18 mouse cellular contexts compared by ENCODE assay signal in the genomic region with DNA sequence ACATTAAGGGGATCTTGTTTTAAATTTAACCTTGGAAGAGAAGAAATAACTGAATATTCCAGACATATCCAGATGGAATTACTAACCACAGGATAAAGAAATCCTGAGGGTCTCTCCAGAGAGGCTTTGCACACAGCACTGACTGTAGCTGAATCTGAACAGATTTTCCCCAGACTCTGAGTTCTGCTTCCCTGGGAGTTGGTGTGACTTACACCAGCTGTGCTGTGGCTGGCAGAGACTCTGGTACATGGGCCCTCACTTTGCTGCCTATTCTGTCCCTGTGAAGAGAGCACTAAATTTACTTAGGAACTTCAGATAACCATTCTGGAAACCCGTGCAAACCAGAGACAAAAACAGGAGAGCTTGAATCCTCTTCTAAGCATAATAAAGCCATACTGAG. TPM values are rescaled to one million over a fixed set of nuclear protein-coding genes. Genes with fewer than 3 reads are reported as not detected.
DNase-seq lines count a peak whose midpoint lies in the region; ATAC-seq and TF ChIP-seq lines count a peak whose summit lies in the region.
"Had no signal": no experiment of that assay in that cellular context is flagged by ENCODE, and none has a peak within 500 bp of the region (broad histone marks: within the 10 kb centered on the region; RNA-seq: fewer than 3 reads in every experiment).

No protein-coding gene starts in this region.

- peak; percentile 37 for DNase-seq in forebrain, embryonic 14.5 days (ENCODE audit: low spot score)
- DNase-seq in forebrain, embryonic 11.5 days (ENCODE audit: low spot score) = no peak
- DNase-seq in frontal cortex, postnatal 36 days (ENCODE audit: low spot score in 2 of 2) = peak; percentile 67 to 88
- DNase-seq in left cerebral cortex, adult 2 months (ENCODE audit: extremely low spot score in 1 of 2, low spot score in 2 of 2) = peak; percentile 46 to 49
- DNase-seq in right cerebral cortex, postnatal 25 days = peak; percentile 72
- no peak for DNase-seq in cerebellum, postnatal 25 days
- DNase-seq in ovary, adult 18-20 months (ENCODE audit: low spot score) = no peak
- DNase-seq in adrenal gland, adult 2 months = no peak
- DNase-seq: adrenal gland, adult 8-10 months; cerebellum, adult 11 months; heart, postnatal 36 days; kidney, postnatal 10 days; lung, embryonic 14.5 days; spleen, adult 18-20 months had no signal

- 59% methylated on average over 1 of the region's 1 CpGs for WGBS in forebrain, embryonic 14.5 days
- WGBS in forebrain, embryonic 11.5 days = 78% methylated on average over 1 of the region's 1 CpGs

- no peak overlapping the region for H3K4me3 ChIP-seq in forebrain, embryonic 14.5 days (ENCODE audit: low read depth, low read length)
- H3K4me3 ChIP-seq in forebrain, embryonic 11.5 days (ENCODE audit: low read depth, low read length) = no peak overlapping the region
- no peak overlapping the region for H3K4me3 ChIP-seq in left cerebral cortex, adult 2 months
- H3K4me3 ChIP-seq: intestine, embryonic 15.5 days had no signal

- intact Hi-C loops in left cerebral cortex, adult 2 months (cut with DNase I) = loop anchor here (2.0 kb wide), 1 partner anchor 64 kb away; no protein-coding TSS in a partner anchor

- H3K9ac ChIP-seq in forebrain, embryonic 14.5 days (ENCODE audit: low read length) = no peak overlapping the region
- no peak overlapping the region for H3K9ac ChIP-seq in forebrain, embryonic 11.5 days (ENCODE audit: low read length)
- H3K9ac ChIP-seq: intestine, embryonic 15.5 days; lung, embryonic 14.5 days had no signal

- H3K27ac ChIP-seq in forebrain, embryonic 14.5 days (ENCODE audit: low read depth, low read length) = no peak overlapping the region
- no peak overlapping the region for H3K27ac ChIP-seq in forebrain, embryonic 11.5 days (ENCODE audit: low read depth, low read length)
- peak overlapping the region; percentile 72 for H3K27ac ChIP-seq in left cerebral cortex, adult 2 months
- H3K27ac ChIP-seq: intestine, embryonic 15.5 days had no signal

- H3K4me2 ChIP-seq in forebrain, embryonic 14.5 days (ENCODE audit: low read length) = no peak overlapping the region
- no peak overlapping the region for H3K4me2 ChIP-seq in forebrain, embryonic 11.5 days (ENCODE audit: low read depth, low read length, severe bottlenecking)
- H3K4me2 ChIP-seq: intestine, embryonic 15.5 days; lung, embryonic 14.5 days had no signal

- H3K9me3 ChIP-seq in forebrain, embryonic 14.5 days (replicated peaks; ENCODE audit: control insufficient read depth, low read length) = no peaks in the 10 kb centered on the region
- H3K9me3 ChIP-seq in forebrain, embryonic 11.5 days (ENCODE audit: control insufficient read depth, low read length) = no peaks in the 10 kb centered on the region
- H3K9me3 ChIP-seq: intestine, embryonic 15.5 days had no signal

- no peaks in the 10 kb centered on the region for H3K4me1 ChIP-seq in forebrain, embryonic 14.5 days (ENCODE audit: control insufficient read depth, insufficient read depth, low read length)
- H3K4me1 ChIP-seq in forebrain, embryonic 11.5 days (replicated peaks; ENCODE audit: control insufficient read depth, insufficient read depth, low read length) = no peaks in the 10 kb centered on the region
- H3K4me1 ChIP-seq: intestine, embryonic 15.5 days had no signal

- no peaks in the 10 kb centered on the region for H3K27me3 ChIP-seq in forebrain, embryonic 14.5 days (replicated peaks; ENCODE audit: control insufficient read depth, insufficient read depth, low read length)
- no peaks in the 10 kb centered on the region for H3K27me3 ChIP-seq in forebrain, embryonic 11.5 days (ENCODE audit: control insufficient read depth, insufficient read depth, low read length)
- H3K27me3 ChIP-seq: intestine, embryonic 15.5 days had no signal

- ATAC-seq in forebrain, embryonic 14.5 days = peak; percentile 72; the same call in 1 of the 2 replicates
- no peak for ATAC-seq in forebrain, embryonic 11.5 days (replicated peaks; ENCODE audit: low FRiP score)
- ATAC-seq: intestine, embryonic 15.5 days had no signal

- H3K36me3 ChIP-seq in forebrain, embryonic 14.5 days (ENCODE audit: control insufficient read depth, insufficient read depth, low read length) = no peaks in the 10 kb centered on the region
- H3K36me3 ChIP-seq in forebrain, embryonic 11.5 days (ENCODE audit: control insufficient read depth, insufficient read depth, low read length) = no peaks in the 10 kb centered on the region
- H3K36me3 ChIP-seq: intestine, embryonic 15.5 days had no signal

- no peak for TF ChIP-seq CTCF in left cerebral cortex, adult 2 months (IDR thresholded peaks at IDR 0.05)

RNA-seq across cellular contexts. Expression of gene Fam81b, which starts 46.1 kb away (rescaled TPM):
- polyA plus RNA-seq in forebrain, embryonic 14.5 days (2014; fragmentation: Nextera tagmentation; extraction: Ambion mirVana) = 0.99 and 1.1 TPM in 2 replicates
- not detected in 2 replicates for polyA plus RNA-seq in forebrain, embryonic 11.5 days (2014; fragmentation: Nextera tagmentation; extraction: Ambion mirVana)
- not detected for total RNA-seq in left cerebral cortex, adult 2 months (2021)
- total RNA-seq in adrenal gland, adult 2 months (2021) = not detected
- not detected in 2 replicates for polyA plus RNA-seq in adrenal gland, adult 2 months (2012; rRNA removed)
- total RNA-seq: adrenal gland, adult 8-10 months; heart, postnatal 36 days; megakaryocyte progenitor cell, adult 5-6 weeks; neutrophil, adult 5-6 weeks had no signal
- polyA plus RNA-seq: intestine, embryonic 15.5 days; limb, embryonic 14.5 days; lung, embryonic 14.5 days had no signal

Comparison
In these comparisons a context has a peak if more than half of its experiments do, and no peak if none do; other contexts are left out.
1. DNase-seq: peak in forebrain, embryonic 14.5 days (single experiment), frontal cortex, postnatal 36 days (2 of 2), left cerebral cortex, adult 2 months (2 of 2) and right cerebral cortex, postnatal 25 days (single experiment); none in forebrain, embryonic 11.5 days (single experiment), cerebellum, postnatal 25 days (0 of 2), ovary, adult 18-20 months (single experiment) and adrenal gland, adult 2 months (single experiment).